Mouse (Mus musculus) MEL (cell line): ENCODE data around the gene Gm20388. TPM values are rescaled to one million over a fixed set of nuclear protein-coding genes. Genes with fewer than 3 reads are reported as not detected.

Experiments
- DNase-seq: peaks from one replicate; pipeline ENCODE4 v3.0.0; 2011; ENCODE audit warnings: low read depth, low spot score
- H3K27ac ChIP-seq: 2 replicates; pipeline ENCODE4 v1.5.1; 2012; ENCODE audit warnings: low read depth, mild to moderate bottlenecking, control low read depth, low read length, moderate library complexity; ENCODE audit not compliant: control insufficient read depth
- H3K27me3 ChIP-seq, 2 experiments: fragments of 150-350 bp in 1 of 2; sonication (generic) in 1 of 2; 2 replicates each; pipeline ENCODE4 v1.6.1; 2012; ENCODE audit warnings: low read length in 2 of 2, mild to moderate bottlenecking in 2 of 2, improper control_type of control experiment in 1 of 2, moderate library complexity in 1 of 2; ENCODE audit not compliant: insufficient read depth in 2 of 2, control insufficient read depth in 1 of 2
- H3K36me3 ChIP-seq, 2 experiments: 2 replicates each; pipeline ENCODE4 v1.6.1; 2012 to 2014; ENCODE audit warnings: low read length in 2 of 2, improper control_type of control experiment in 1 of 2, inconsistent platforms in 1 of 2, mild to moderate bottlenecking in 1 of 2; ENCODE audit not compliant: insufficient read depth in 2 of 2, control insufficient read depth in 1 of 2
- H3K4me1 ChIP-seq, 2 experiments: fragments of 150-350 bp in 1 of 2; sonication (generic) in 1 of 2; 2 replicates each; pipeline ENCODE4 v1.6.1; 2012; ENCODE audit warnings: low read length in 2 of 2, improper control_type of control experiment in 1 of 2, mild to moderate bottlenecking in 1 of 2; ENCODE audit not compliant: insufficient read depth in 2 of 2, control insufficient read depth in 1 of 2
- H3K4me3 ChIP-seq, 2 experiments: fragments of 150-350 bp in 1 of 2; sonication (generic) in 1 of 2; 2 replicates each; pipeline ENCODE4 v1.5.1; 2012; ENCODE audit warnings: low read depth in 2 of 2, low read length in 2 of 2, mild to moderate bottlenecking in 2 of 2, moderate library complexity in 2 of 2, control low read depth in 1 of 2, improper control_type of control experiment in 1 of 2; ENCODE audit not compliant: control insufficient read depth in 1 of 2, insufficient read depth in 1 of 2
- H3K79me2 ChIP-seq: 2 replicates; pipeline ENCODE4 v1.6.1; 2012; ENCODE audit warnings: mild to moderate bottlenecking, low read length, moderate library complexity; ENCODE audit not compliant: control insufficient read depth, poor library complexity, insufficient read depth
- H3K9ac ChIP-seq: 2 replicates; pipeline ENCODE4 v1.6.1; 2012; ENCODE audit warnings: low read depth, mild to moderate bottlenecking, control low read depth, low read length, moderate library complexity; ENCODE audit not compliant: control insufficient read depth, poor library complexity, severe bottlenecking
- H3K9me3 ChIP-seq: fragments of 150-350 bp; sonication (generic); replicated peaks from 2 replicates; pipeline ENCODE4 v1.6.1; 2012; ENCODE audit warnings: mild to moderate bottlenecking, low read length, improper control_type of control experiment, moderate library complexity; ENCODE audit not compliant: insufficient read depth
- BHLHE40 ChIP-seq: IDR thresholded peaks from 2 replicates; pipeline ENCODE4 v1.6.1; 2012; ENCODE audit warnings: low read depth, mild to moderate bottlenecking, inconsistent platforms, low read length, improper control_type of control experiment, borderline replicate concordance
- CHD1 ChIP-seq: IDR thresholded peaks from 2 replicates; pipeline ENCODE4 v1.6.1; 2012; ENCODE audit warnings: low read depth, mild to moderate bottlenecking, inconsistent platforms, low read length, improper control_type of control experiment
- EP300 ChIP-seq, 2 experiments: IDR thresholded peaks; 2 replicates each; pipeline ENCODE4 v1.6.1; 2011; ENCODE audit warnings: improper control_type of control experiment in 2 of 2, low read length in 2 of 2, low read depth in 1 of 2, mild to moderate bottlenecking in 1 of 2
- GATA1 ChIP-seq: IDR thresholded peaks from 2 replicates; pipeline ENCODE4 v1.6.1; 2011; ENCODE audit warnings: low read depth, low read length, improper control_type of control experiment
- HCFC1 ChIP-seq: IDR thresholded peaks from 2 replicates; pipeline ENCODE4 v1.6.1; 2012; ENCODE audit warnings: low read depth, mild to moderate bottlenecking, inconsistent platforms, low read length, improper control_type of control experiment, moderate library complexity
- JUND ChIP-seq: IDR thresholded peaks from 2 replicates; pipeline ENCODE4 v1.6.1; 2011; ENCODE audit warnings: low read depth, mild to moderate bottlenecking, improper control_type of control experiment, low read length
- KAT2A ChIP-seq: conservative IDR thresholded peaks from 2 replicates; pipeline ENCODE4 v1.6.1; 2012; ENCODE audit warnings: low read depth, low read length, improper control_type of control experiment, inconsistent platforms
- MAZ ChIP-seq: IDR thresholded peaks from 2 replicates; pipeline ENCODE4 v1.6.1; 2012; ENCODE audit warnings: low read depth, mild to moderate bottlenecking, inconsistent platforms, low read length, improper control_type of control experiment
- MXI1 ChIP-seq: IDR thresholded peaks from 2 replicates; pipeline ENCODE4 v1.6.1; 2011; ENCODE audit warnings: mild to moderate bottlenecking, low read depth, low read length, improper control_type of control experiment
- MYC ChIP-seq: IDR thresholded peaks from 2 replicates; pipeline ENCODE4 v1.6.1; 2011; ENCODE audit warnings: low read depth, mild to moderate bottlenecking, low read length, improper control_type of control experiment, moderate library complexity
- NELFE ChIP-seq: IDR thresholded peaks from 2 replicates; pipeline ENCODE4 v1.6.1; 2011; ENCODE audit warnings: low read depth, low read length, improper control_type of control experiment
- POLR2A ChIP-seq, 2 experiments: IDR thresholded peaks; 2 replicates each; pipeline ENCODE4 v1.6.1; 2011 to 2012; ENCODE audit warnings: low read length in 2 of 2, mild to moderate bottlenecking in 2 of 2, control low read depth in 1 of 2, improper control_type of control experiment in 1 of 2, low read depth in 1 of 2, moderate library complexity in 1 of 2; ENCODE audit not compliant: control insufficient read depth in 1 of 2, insufficient read depth in 1 of 2, poor library complexity in 1 of 2
- POLR2AphosphoS5 ChIP-seq: IDR thresholded peaks from 2 replicates; pipeline ENCODE4 v1.6.1; 2012; ENCODE audit warnings: low read depth, borderline replicate concordance, mild to moderate bottlenecking, inconsistent platforms, low read length, moderate library complexity, mixed read lengths
- SIN3A ChIP-seq: IDR thresholded peaks from 2 replicates; pipeline ENCODE4 v1.6.1; 2012; ENCODE audit warnings: low read length, improper control_type of control experiment, inconsistent platforms
- TCF12 ChIP-seq: IDR thresholded peaks from 2 replicates; pipeline ENCODE4 v1.6.1; 2014; ENCODE audit warnings: low read depth, mild to moderate bottlenecking, inconsistent platforms, low read length, improper control_type of control experiment, moderate library complexity
- USF2 ChIP-seq, 2 experiments: IDR thresholded peaks; 2 replicates each; pipeline ENCODE4 v1.6.1; 2011 to 2012; ENCODE audit warnings: improper control_type of control experiment in 2 of 2, low read length in 2 of 2, borderline replicate concordance in 1 of 2, inconsistent platforms in 1 of 2, low read depth in 1 of 2, mild to moderate bottlenecking in 1 of 2; ENCODE audit not compliant: insufficient read depth in 1 of 2
- ZC3H11A ChIP-seq: IDR thresholded peaks from 2 replicates; pipeline ENCODE4 v1.6.1; 2012; ENCODE audit warnings: low read depth, mild to moderate bottlenecking, inconsistent platforms, low read length, improper control_type of control experiment
- ZMIZ1 ChIP-seq: IDR thresholded peaks from 2 replicates; pipeline ENCODE4 v1.6.1; 2012; ENCODE audit warnings: low read depth, mild to moderate bottlenecking, inconsistent platforms, low read length, improper control_type of control experiment, moderate library complexity
- ZNF384 ChIP-seq: IDR thresholded peaks from 2 replicates; pipeline ENCODE4 v1.6.1; 2012; ENCODE audit warnings: low read depth, mild to moderate bottlenecking, inconsistent platforms, low read length, improper control_type of control experiment
- polyA plus RNA-seq, 2 experiments: library from polyadenylated mRNA; stranded (reverse) in 1 of 2; unstranded in 1 of 2; fragments of >175 nt in 1 of 2; fragments of >200 nt in 1 of 2; gene quantifications; 2 replicates each; pipeline versions ENCODE4 v1.2.1 to v1.2.4; 2012; ENCODE audit warnings: low replicate concordance in 2 of 2, low read depth in 1 of 2; ENCODE audit not compliant: insufficient read length in 2 of 2, insufficient read depth in 1 of 2, missing spikeins in 1 of 2
- total RNA-seq: library from RNA; depleted of rRNA; stranded (reverse); fragments of 300-350 nt; gene quantifications from 2 replicates; pipeline ENCODE4 v1.2.3, GENCODE M21; 2012

Gene Gm20388
- total and polyA plus RNA-seq, 3 experiments: 11.1 to 17.8 TPM; not detected in 1

DNA sequence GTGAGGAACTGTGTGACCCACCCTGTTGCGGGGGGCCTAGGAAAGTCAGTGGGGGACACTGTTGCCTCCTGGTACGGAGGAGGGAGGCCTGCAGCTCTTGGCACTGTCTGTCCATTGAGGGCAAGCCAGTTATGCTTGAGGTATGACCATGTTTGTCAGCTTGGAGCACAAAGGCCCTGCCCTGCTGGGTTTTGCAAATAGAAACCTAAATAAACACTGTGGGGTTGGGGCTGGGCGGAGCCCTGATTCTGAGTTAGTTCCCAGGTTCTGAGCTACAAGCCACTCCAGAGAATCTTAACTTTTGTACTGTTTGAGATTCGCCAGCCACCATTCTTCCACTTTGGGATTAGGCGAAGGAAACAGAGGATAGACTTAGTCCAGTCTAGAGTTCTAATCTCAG lies 3799.7 kb downstream of the Gm20388 start:
- no peak for TF ChIP-seq SIN3A
- no peak for TF ChIP-seq MAZ
- no peak for TF ChIP-seq POLR2AphosphoS5
- TF ChIP-seq MXI1: no peak
- no peak for TF ChIP-seq ZNF384
- no peak for TF ChIP-seq JUND
- TF ChIP-seq NELFE: no peak
- no peak for TF ChIP-seq BHLHE40
- TF ChIP-seq EP300 (IDR thresholded peaks at IDR 0.05; ENCODE audit: low read depth in 1 of 2, low read length in 2 of 2): no peak
- no peak for TF ChIP-seq GATA1
- no peak for TF ChIP-seq ZMIZ1
- no peak for TF ChIP-seq KAT2A
- no peak for TF ChIP-seq CHD1
- H3K79me2 ChIP-seq: no peaks in the 10 kb centered on the region
- no peak overlapping the region for H3K27ac ChIP-seq
- DNase-seq: no peak
- H3K9ac ChIP-seq: no peak overlapping the region
- H3K4me3 ChIP-seq: no peak overlapping the region
- no peaks in the 10 kb centered on the region for H3K36me3 ChIP-seq
- no peaks in the 10 kb centered on the region for H3K27me3 ChIP-seq
- H3K4me1 ChIP-seq: no peaks in the 10 kb centered on the region
- no peaks in the 10 kb centered on the region for H3K9me3 ChIP-seq

DNA sequence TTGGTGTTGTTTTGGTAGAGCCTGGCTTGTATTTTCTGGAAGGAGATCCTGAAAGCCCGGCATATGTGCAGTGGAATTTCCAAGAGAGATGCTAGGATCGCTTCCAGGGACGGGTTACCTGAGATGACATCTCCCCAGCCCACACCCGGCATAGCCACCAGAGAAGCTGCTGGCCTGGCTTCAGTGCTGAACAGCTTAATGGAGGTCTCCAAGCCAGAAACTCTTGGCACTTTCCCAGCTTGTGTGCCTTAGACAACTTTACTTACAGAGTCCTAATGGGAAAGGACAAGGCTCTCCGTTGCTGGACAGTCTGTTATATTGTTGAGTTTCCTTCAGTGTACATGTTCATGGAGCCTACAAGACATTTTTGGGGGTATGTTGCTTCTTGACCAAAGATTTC lies 3803.8 kb downstream of the Gm20388 start:
- TF ChIP-seq USF2 (IDR thresholded peaks at IDR 0.05; ENCODE audit: borderline replicate concordance in 1 of 2, insufficient read depth in 1 of 2, low read depth in 1 of 2, low read length in 2 of 2) (no peak), BHLHE40 (no peak), TCF12 (no peak), KAT2A (no peak), POLR2A (IDR thresholded peaks at IDR 0.05; ENCODE audit: control insufficient read depth in 1 of 2, insufficient read depth in 1 of 2, low read depth in 1 of 2, low read length in 2 of 2, poor library complexity in 1 of 2) (no peak), ZC3H11A (no peak), HCFC1 (no peak), MYC (no peak)
- TF ChIP-seq, all 39 proteins: peak for 0
- no peak overlapping the region for H3K9ac ChIP-seq
- H3K4me1 ChIP-seq: no peaks in the 10 kb centered on the region
- H3K27ac ChIP-seq: no peak overlapping the region
- no peaks in the 10 kb centered on the region for H3K36me3 ChIP-seq
- DNase-seq: no peak
- no peak overlapping the region for H3K4me3 ChIP-seq
- H3K9me3 ChIP-seq: no peaks in the 10 kb centered on the region
- H3K27me3 ChIP-seq: no peaks in the 10 kb centered on the region
- no peaks in the 10 kb centered on the region for H3K79me2 ChIP-seq
